Mouse (Mus musculus): ENCODE measurements around the gene Eif2ak4. TPM values are rescaled to one million over a fixed set of nuclear protein-coding genes. Genes with fewer than 3 reads are reported as not detected.

Eif2ak4 gene
- polyA plus RNA-seq, 1 experiment: 8.7 TPM

- TF ChIP-seq POLR2A (IDR thresholded peaks at IDR 0.05; ENCODE audit: borderline replicate concordance, control insufficient read depth, low read depth, low read length) (no peak), CTCF (IDR thresholded peaks at IDR 0.05; ENCODE audit: control insufficient read depth, insufficient read depth, low read length) (no peak)
- 87% methylated on average over 16 of the region's 16 CpGs for WGBS
These were observed 73.2 kb downstream of the Eif2ak4 start for GRCm38 (mm10) chr2:118461480-118462165.

GRCm38 (mm10) chr2:118463480-118463879, 75.1 kb downstream of the Eif2ak4 start:
- TF ChIP-seq CTCF (IDR thresholded peaks at IDR 0.05; ENCODE audit: control insufficient read depth, insufficient read depth, low read length) (no peak), POLR2A (IDR thresholded peaks at IDR 0.05; ENCODE audit: borderline replicate concordance, control insufficient read depth, low read depth, low read length) (no peak)
- 90% methylated on average over 5 of the region's 5 CpGs for WGBS
- Histone ChIP-seq H3K4me3 (replicated peaks; ENCODE audit: control insufficient read depth, low read depth, low read length) (no peak overlapping the region), H3K27ac (ENCODE audit: control insufficient read depth, insufficient read depth, low read depth, low read length, poor library complexity) (no peak overlapping the region), H3K4me1 (ENCODE audit: control insufficient read depth, insufficient read depth, low read length) (no peaks in the 10 kb centered on the region)

More at GRCm38 (mm10) chr2:118461480-118462165, 73.2 kb downstream of the Eif2ak4 start:
- no peaks in the 10 kb centered on the region for H3K4me1 ChIP-seq (ENCODE audit: control insufficient read depth, insufficient read depth, low read length)
- no peak overlapping the region for H3K4me3 ChIP-seq (replicated peaks; ENCODE audit: control insufficient read depth, low read depth, low read length)
- no peak overlapping the region for H3K27ac ChIP-seq (ENCODE audit: control insufficient read depth, insufficient read depth, low read depth, low read length, poor library complexity)

GRCm38 (mm10) chr2:118464450-118464849, 76.0 kb downstream of the Eif2ak4 start:
- Histone ChIP-seq H3K4me3 (replicated peaks; ENCODE audit: control insufficient read depth, low read depth, low read length) (no peak overlapping the region), H3K27ac (ENCODE audit: control insufficient read depth, insufficient read depth, low read depth, low read length, poor library complexity) (no peak overlapping the region), H3K4me1 (ENCODE audit: control insufficient read depth, insufficient read depth, low read length) (no peaks in the 10 kb centered on the region)
- TF ChIP-seq CTCF (IDR thresholded peaks at IDR 0.05; ENCODE audit: control insufficient read depth, insufficient read depth, low read length): no peak
- no peak for TF ChIP-seq POLR2A (IDR thresholded peaks at IDR 0.05; ENCODE audit: borderline replicate concordance, control insufficient read depth, low read depth, low read length)
- WGBS: 86% methylated on average over 3 of the region's 3 CpGs

GRCm38 (mm10) chr2:118465894-118466293, 77.5 kb downstream of the Eif2ak4 start:
- TF ChIP-seq POLR2A (IDR thresholded peaks at IDR 0.05; ENCODE audit: borderline replicate concordance, control insufficient read depth, low read depth, low read length): no peak
- no peak for TF ChIP-seq CTCF (IDR thresholded peaks at IDR 0.05; ENCODE audit: control insufficient read depth, insufficient read depth, low read length)
- no peak overlapping the region for H3K27ac ChIP-seq (ENCODE audit: control insufficient read depth, insufficient read depth, low read depth, low read length, poor library complexity)
- H3K4me3 ChIP-seq (replicated peaks; ENCODE audit: control insufficient read depth, low read depth, low read length): no peak overlapping the region
- 81% methylated on average over 2 of the region's 2 CpGs for WGBS
- no peaks in the 10 kb centered on the region for H3K4me1 ChIP-seq (ENCODE audit: control insufficient read depth, insufficient read depth, low read length)

- TF ChIP-seq POLR2A (IDR thresholded peaks at IDR 0.05; ENCODE audit: borderline replicate concordance, control insufficient read depth, low read depth, low read length): no peak
- 74% methylated on average over 1 of the region's 1 CpGs for WGBS
- H3K27ac ChIP-seq (ENCODE audit: control insufficient read depth, insufficient read depth, low read depth, low read length, poor library complexity): no peak overlapping the region
- H3K4me3 ChIP-seq (replicated peaks; ENCODE audit: control insufficient read depth, low read depth, low read length): no peak overlapping the region
- no peaks in the 10 kb centered on the region for H3K4me1 ChIP-seq (ENCODE audit: control insufficient read depth, insufficient read depth, low read length)
These were observed 78.2 kb downstream of the Eif2ak4 start for GRCm38 (mm10) chr2:118466601-118467000.

- no peak for TF ChIP-seq CTCF (IDR thresholded peaks at IDR 0.05; ENCODE audit: control insufficient read depth, insufficient read depth, low read length)
- TF ChIP-seq POLR2A (IDR thresholded peaks at IDR 0.05; ENCODE audit: borderline replicate concordance, control insufficient read depth, low read depth, low read length): no peak
- no peak overlapping the region for H3K27ac ChIP-seq (ENCODE audit: control insufficient read depth, insufficient read depth, low read depth, low read length, poor library complexity)
- H3K4me3 ChIP-seq (replicated peaks; ENCODE audit: control insufficient read depth, low read depth, low read length): no peak overlapping the region
- H3K4me1 ChIP-seq (ENCODE audit: control insufficient read depth, insufficient read depth, low read length): no peaks in the 10 kb centered on the region
These were observed 79.9 kb downstream of the Eif2ak4 start for GRCm38 (mm10) chr2:118468354-118468753.

- no peak for TF ChIP-seq POLR2A (IDR thresholded peaks at IDR 0.05; ENCODE audit: borderline replicate concordance, control insufficient read depth, low read depth, low read length)
- TF ChIP-seq CTCF (IDR thresholded peaks at IDR 0.05; ENCODE audit: control insufficient read depth, insufficient read depth, low read length): no peak
- H3K4me1 ChIP-seq (ENCODE audit: control insufficient read depth, insufficient read depth, low read length): peaks cover 2% of the 10 kb centered on the region; the same call in 1 of the 2 replicates
- WGBS: under 1% methylated on average over 52 of the region's 52 CpGs
- peak overlapping the region; percentile 85 for H3K27ac ChIP-seq (ENCODE audit: control insufficient read depth, insufficient read depth, low read depth, low read length, poor library complexity)
- H3K4me3 ChIP-seq (replicated peaks; ENCODE audit: control insufficient read depth, low read depth, low read length): peak overlapping the region; percentile 69
These were observed 90.6 kb downstream of the Eif2ak4 start for GRCm38 (mm10) chr2:118478833-118479549.

- Histone ChIP-seq H3K4me1 (ENCODE audit: control insufficient read depth, insufficient read depth, low read length) (peaks cover 2% of the 10 kb centered on the region; the same call in 1 of the 2 replicates), H3K27ac (ENCODE audit: control insufficient read depth, insufficient read depth, low read depth, low read length, poor library complexity) (peak within 1 kb of the TSS; percentile 85), H3K4me3 (replicated peaks; ENCODE audit: control insufficient read depth, low read depth, low read length) (peak within 1 kb of the TSS; percentile 69)
- peak; percentile 76; the same call in 1 of the 2 replicates for TF ChIP-seq POLR2A (IDR thresholded peaks at IDR 0.05; ENCODE audit: borderline replicate concordance, control insufficient read depth, low read depth, low read length)
- TF ChIP-seq CTCF (IDR thresholded peaks at IDR 0.05; ENCODE audit: control insufficient read depth, insufficient read depth, low read length): no peak
- under 1% methylated on average over 35 of the region's 35 CpGs for WGBS
These were observed 91.1 kb downstream of the Eif2ak4 start, which contains the start of gene Srp14 for GRCm38 (mm10) chr2:118479550-118479909. TSS of gene Srp14 (minus strand) at chr2:118479711.
